Mouse (Mus musculus) urinary bladder, adult 2 months (tissue): Measurements from ENCODE around the gene Nxn. TPM values are rescaled to one million over a fixed set of nuclear protein-coding genes. Genes with fewer than 3 reads are reported as not detected.

ENCODE experiments used
- DNase-seq: peaks from one replicate; pipeline ENCODE4 v3.0.0; 2022; ENCODE audit warnings: low spot score
- polyA plus RNA-seq: library from polyadenylated mRNA; depleted of rRNA; stranded (reverse); fragments of >200 nt; gene quantifications from 2 replicates; pipeline ENCODE4 v1.2.3, GENCODE M21; 2012

The Nxn gene
- polyA plus RNA-seq, 1 experiment, result 59.5 TPM

- DNase-seq, result no peak
Observed at GRCm38 (mm10) chr11:76334966-76335365, 64.0 kb downstream of the Nxn start.

DNA sequence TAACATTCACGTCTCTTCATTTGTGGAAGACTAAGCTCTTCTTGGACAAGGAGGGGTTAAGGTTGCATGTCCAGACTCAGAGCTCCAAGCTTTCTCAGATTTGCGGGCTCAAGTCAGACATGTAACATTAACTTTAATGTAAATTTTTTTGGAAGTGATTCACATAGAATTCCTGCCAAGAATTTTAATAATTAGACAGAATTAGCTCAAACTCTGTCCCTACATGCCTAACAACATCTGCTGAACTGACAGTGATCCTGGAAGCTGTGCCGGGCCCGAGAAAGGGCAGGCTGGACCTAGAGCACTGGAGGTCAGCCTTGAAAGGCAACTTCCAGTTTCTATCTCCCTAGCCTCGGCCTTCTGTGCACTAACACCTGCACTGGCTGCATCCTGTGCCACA is 66.7 kb downstream of the Nxn start:
- DNase-seq, result no peak

DNA sequence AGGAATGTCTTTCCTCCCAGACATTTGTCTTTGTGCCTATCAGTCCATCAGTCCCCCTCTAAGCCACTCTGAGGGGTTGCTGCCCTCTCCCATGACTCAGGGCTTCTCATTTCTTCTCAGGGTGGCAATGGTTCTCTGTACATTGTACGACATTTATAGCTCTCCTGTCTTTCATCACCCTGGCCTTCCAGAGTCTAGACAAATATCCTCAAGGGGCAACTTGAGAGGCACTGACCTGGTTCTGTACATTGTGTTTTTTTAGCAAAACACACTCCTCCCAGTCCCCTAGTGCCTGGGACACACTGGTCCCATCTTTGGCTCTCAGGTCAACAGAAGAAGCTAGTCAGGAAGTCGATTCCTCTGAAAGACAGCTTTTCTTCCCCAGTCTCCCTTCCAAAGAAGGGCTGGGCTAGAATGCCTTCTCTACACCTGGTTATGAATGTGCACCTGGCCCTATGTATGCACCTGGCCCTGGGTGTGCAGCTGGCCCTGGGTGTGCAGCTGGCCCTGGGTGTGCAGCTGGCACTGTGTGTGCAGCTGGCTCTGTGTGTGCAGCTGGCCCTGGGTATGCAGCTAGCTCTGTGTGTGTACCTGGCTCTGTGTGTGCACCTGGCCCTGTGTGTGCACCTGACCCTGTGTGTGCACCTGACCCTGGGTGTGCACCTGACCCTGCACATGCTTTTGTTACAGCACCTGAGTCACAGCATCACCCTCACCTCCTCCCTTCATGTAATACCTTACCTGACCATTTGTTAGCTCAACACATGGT is 70.2 kb downstream of the Nxn start:
- no peak for DNase-seq

- DNase-seq, result no peak
Observed at GRCm38 (mm10) chr11:76328084-76328483, 70.9 kb downstream of the Nxn start.

DNA sequence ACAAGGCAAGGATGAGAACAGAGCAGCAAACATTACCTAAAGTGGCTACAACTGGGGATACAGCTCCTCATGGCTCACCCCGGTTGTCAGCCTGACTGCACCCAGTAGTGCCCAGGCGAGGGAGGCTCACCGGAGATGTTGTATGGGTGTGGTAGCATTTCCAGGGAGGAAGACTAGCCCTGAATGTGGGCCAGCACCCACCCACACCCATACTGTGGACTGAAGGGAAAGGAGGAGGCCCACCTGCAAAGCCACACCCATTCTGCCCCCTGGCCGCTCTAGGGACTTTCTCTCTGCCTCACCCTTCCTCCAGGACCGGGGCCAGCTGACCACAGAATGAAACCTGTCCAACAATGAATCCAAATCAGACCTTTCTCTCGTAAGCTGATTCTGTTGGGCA is 72.3 kb downstream of the Nxn start:
- no peak for DNase-seq

GRCm38 (mm10) chr11:76326051-76326450 is 72.9 kb downstream of the Nxn start:
- no peak for DNase-seq

DNA sequence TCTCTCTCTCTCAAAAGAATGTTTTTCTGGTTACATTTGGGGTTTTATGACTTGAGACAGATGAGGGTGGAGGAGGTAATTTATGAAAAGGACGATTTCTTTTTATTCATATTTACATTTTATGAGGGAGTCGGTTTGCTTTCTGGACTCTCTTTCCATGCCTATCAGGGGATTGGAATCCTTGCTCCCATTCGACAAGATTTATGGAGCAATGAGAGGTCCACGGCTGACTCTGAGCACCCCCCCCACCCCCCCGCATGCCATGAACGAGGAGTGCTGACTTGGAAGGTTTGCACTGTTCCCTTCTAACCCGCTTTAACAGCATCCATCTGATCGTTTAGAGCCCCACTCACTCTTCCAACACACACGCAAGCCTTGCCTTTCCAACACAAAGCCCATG is 74.1 kb downstream of the Nxn start:
- no peak for DNase-seq

GRCm38 (mm10) chr11:76324207-76324606 is 74.7 kb downstream of the Nxn start:
- DNase-seq, result no peak

GRCm38 (mm10) chr11:76322939-76323338 is 76.0 kb downstream of the Nxn start:
- DNase-seq, result no peak

- no peak for DNase-seq
Observed at GRCm38 (mm10) chr11:76322081-76322480, 76.9 kb downstream of the Nxn start.

DNA sequence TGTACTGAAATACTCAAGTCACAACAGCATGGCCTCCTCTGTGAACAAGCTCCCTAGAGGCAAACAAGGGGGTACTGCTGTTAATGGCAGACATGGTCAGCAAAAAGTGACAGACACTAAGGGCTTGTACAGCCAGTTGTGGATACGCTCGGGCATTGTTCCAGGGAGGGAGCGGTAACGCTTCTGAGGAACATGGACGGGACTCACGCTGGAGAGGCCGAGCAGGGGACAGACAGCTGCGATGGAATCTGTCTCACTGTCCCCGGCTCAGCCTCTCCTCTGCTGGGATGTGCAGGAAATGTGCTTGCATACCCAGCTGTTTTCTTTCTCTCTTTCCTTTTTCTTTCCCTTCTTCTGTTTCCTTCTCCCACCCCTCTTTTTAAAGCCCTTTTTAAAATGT is 78.5 kb downstream of the Nxn start:
- DNase-seq, result no peak

GRCm38 (mm10) chr11:76319714-76320435 is 79.1 kb downstream of the Nxn start:
- DNase-seq, result no peak

DNA sequence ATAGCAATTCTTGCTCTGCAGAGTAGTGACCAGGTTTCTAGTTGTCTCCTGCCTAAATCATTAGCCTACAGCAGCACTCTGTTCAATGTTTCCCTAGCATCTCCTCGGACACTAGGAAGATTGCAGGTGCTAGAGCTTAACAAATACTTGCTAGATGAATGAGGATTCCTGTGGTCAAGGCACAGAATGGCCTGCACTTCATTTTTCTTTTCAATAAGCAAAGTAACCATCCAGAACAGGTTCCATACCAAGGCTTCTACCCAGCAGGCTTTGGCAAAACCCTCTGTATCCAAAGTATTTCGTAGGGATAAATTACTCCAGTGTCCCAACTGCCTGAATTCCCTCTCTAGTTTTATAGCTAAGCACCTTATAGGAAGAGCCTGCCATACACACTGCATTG is 81.0 kb downstream of the Nxn start:
- DNase-seq, result no peak

DNA sequence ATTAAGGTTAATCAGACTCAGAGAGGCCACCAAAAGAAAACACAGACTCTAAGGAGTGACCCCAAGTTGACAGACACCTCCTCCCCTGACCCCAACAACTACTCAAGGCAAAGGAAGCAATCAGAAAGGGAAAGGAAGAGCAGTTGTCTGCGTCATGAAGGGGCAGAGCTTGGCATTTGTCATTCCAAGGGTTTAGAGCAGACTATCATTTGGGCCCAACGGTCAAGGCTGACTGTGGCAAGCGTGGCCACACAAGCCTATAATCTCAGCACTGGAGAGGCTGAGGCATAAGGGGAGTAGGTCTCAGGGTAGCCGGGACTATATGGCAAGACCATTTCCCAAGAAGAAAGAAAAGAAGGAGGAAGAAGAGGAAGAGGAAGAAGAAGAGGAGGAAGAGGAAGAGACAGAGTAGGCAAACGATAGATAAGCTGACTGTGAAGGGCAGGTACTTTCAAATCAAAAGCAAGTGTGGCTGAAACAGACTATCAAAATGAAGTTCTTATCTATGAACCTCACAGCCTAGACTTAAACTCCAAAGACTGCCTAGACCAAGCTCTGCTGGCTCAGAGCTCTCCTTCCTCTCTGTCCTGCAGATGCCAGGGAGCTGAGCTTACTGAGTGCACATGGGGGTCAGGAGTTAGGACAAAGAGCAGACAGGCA is 83.0 kb downstream of the Nxn start:
- no peak for DNase-seq

- no peak for DNase-seq
Observed at GRCm38 (mm10) chr11:76314741-76315140, 84.2 kb downstream of the Nxn start.

GRCm38 (mm10) chr11:76314140-76314539 is 84.8 kb downstream of the Nxn start:
- DNase-seq, result no peak

DNA sequence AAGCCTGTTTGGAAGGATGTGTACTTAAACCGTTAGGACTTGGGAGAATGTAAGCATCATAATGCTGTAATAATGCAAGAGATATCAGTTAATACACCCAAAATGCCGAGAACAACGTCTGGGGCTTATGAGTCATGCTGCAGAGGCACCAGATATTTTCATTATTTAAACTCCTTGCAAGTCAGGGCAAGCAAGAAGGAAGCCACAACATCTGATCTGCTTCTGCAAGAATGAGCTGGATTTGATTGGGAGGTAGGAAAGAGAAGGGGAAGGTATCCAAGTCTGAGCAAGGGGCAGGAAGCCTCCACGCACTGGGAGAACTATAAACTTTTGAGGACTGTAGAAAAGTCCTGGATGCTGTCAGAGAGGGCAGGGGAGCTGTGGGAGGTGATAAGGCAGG is 86.1 kb downstream of the Nxn start:
- no peak for DNase-seq

DNA sequence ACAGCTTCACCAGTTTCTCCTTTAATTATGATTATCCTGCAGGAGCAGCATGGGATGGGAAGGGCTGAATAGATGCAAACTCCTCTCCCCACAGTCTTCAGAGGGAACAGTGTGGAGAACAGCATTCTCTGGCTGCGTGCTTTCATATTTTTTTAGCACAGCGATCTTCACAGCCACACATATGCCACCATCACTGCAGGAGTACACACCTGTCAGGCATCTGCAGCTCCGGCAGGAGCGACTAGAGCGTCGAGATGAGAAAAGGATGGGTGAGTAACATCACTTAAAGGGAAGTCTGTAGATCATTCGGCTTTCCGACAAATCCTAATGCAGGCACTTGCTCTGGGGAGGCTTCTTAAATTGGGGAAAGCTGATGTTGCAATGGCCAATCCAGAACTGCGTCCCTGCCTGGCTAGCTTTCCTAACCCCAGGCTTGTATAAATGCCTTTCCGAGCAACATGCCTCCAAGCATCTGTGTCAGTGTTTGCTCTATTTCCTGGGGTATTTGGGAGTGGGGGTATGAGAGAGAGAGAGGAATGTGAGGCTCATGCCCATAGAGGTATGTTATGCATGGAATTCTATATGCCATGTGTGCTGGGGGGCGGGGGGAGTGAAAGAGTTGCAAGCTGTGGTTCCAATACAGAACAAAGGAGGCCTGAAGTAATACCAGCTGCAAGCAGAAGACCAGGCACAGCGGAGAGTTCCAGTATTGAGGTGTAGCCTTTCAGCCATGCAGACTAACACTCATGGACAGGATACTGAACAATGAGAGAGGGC is 87.5 kb downstream of the Nxn start:
- DNase-seq, result no peak

- DNase-seq, result no peak
Observed at GRCm38 (mm10) chr11:76309868-76310267, 89.1 kb downstream of the Nxn start.

- DNase-seq, result no peak
Observed at GRCm38 (mm10) chr11:76309072-76309471, 89.9 kb downstream of the Nxn start.

- DNase-seq, result no peak
Observed at GRCm38 (mm10) chr11:76306769-76307168, 92.2 kb downstream of the Nxn start.

DNA sequence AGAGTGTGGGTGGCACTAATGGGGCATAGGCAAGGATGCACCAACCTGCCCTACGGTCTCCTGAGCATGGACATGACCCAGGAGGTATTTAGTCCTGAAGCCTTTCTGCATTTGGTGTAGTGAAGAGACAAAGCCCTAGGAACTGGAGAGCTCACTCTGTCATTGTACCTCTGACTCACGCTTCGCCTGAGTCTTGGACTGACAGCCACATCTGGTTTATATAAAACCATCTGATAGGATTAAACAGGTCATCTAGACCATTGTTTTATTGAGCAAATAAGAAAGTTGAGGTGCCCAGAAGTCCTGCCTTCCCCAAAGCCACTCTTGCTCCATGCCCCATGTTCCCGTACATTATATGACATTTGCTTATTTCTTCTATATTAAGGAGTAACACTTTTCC is 93.4 kb downstream of the Nxn start:
- DNase-seq, result no peak
